Mouse (Mus musculus) heart, adult 18-20 months (tissue): ENCODE results near the gene Zfp710. TPM values are rescaled to one million over a fixed set of nuclear protein-coding genes. Genes with fewer than 3 reads are reported as not detected.
"Not testable (repeated sequence)": the region's sequence is repeated elsewhere in the genome, so short reads cannot be mapped to it uniquely, and the experiment has no call there.

Source experiments
- DNase-seq, 2 experiments: peaks; one replicate each; pipeline ENCODE4 v3.0.0; 2021 to 2022; ENCODE audit warnings: mixed read lengths in 1 of 2
- total RNA-seq, 2 experiments: library from RNA; stranded (reverse); gene quantifications; 2 replicates each; pipeline ENCODE4 v1.2.3; 2021

Gene Zfp710
- total RNA-seq, 2 experiments from 2014 or later, result 21.6 to 22.4 TPM

- peak; percentile 87 to 90 for DNase-seq
These were observed 2.5 kb downstream of the Zfp710 start for GRCm38 (mm10) chr7:80026990-80027635.

- peak; percentile 53 to 77 for DNase-seq
These were observed 3.2 kb downstream of the Zfp710 start for GRCm38 (mm10) chr7:80027636-80028417.

GRCm38 (mm10) chr7:80028418-80028720 lies 3.8 kb downstream of the Zfp710 start:
- DNase-seq, result peak; percentile 77 to 80

- no peak for DNase-seq
These were observed 5.4 kb downstream of the Zfp710 start for GRCm38 (mm10) chr7:80030009-80030408.

- no peak for DNase-seq
These were observed 5.9 kb downstream of the Zfp710 start for GRCm38 (mm10) chr7:80030486-80030885.

- no peak for DNase-seq
These were observed 6.4 kb downstream of the Zfp710 start for GRCm38 (mm10) chr7:80030987-80031386.

GRCm38 (mm10) chr7:80031478-80031877 lies 6.9 kb downstream of the Zfp710 start:
- DNase-seq, result no peak

GRCm38 (mm10) chr7:80032216-80033052 lies 7.8 kb downstream of the Zfp710 start:
- peak in 1 of 2 experiments; percentile 53 for DNase-seq

- peak in 1 of 2 experiments; percentile 43 for DNase-seq
These were observed 8.6 kb downstream of the Zfp710 start for GRCm38 (mm10) chr7:80033064-80033717.

GRCm38 (mm10) chr7:80033771-80034170 lies 9.2 kb downstream of the Zfp710 start:
- no peak for DNase-seq

- no peak for DNase-seq
These were observed 10.5 kb downstream of the Zfp710 start for GRCm38 (mm10) chr7:80035086-80035485.

GRCm38 (mm10) chr7:80035748-80036147 lies 11.1 kb downstream of the Zfp710 start:
- DNase-seq, result peak; percentile 88

GRCm38 (mm10) chr7:80039699-80040098 lies 15.1 kb downstream of the Zfp710 start:
- no peak for DNase-seq

GRCm38 (mm10) chr7:80044170-80044569 lies 19.6 kb downstream of the Zfp710 start:
- DNase-seq, result peak; percentile 51 to 82

- DNase-seq, result no peak
These were observed 22.4 kb downstream of the Zfp710 start for GRCm38 (mm10) chr7:80047041-80047440.

- no peak for DNase-seq
These were observed 25.1 kb downstream of the Zfp710 start for GRCm38 (mm10) chr7:80049746-80050145.

GRCm38 (mm10) chr7:80050382-80050781 lies 25.8 kb downstream of the Zfp710 start:
- DNase-seq, result not testable (repeated sequence)

GRCm38 (mm10) chr7:80051835-80052234 lies 27.2 kb downstream of the Zfp710 start:
- DNase-seq, result no peak

- DNase-seq, result peak; percentile 80 to 86
These were observed 27.6 kb downstream of the Zfp710 start for GRCm38 (mm10) chr7:80052261-80052660.

- no peak for DNase-seq
These were observed 28.5 kb downstream of the Zfp710 start for GRCm38 (mm10) chr7:80053147-80053546.

- DNase-seq, result no peak
These were observed 31.2 kb downstream of the Zfp710 start for GRCm38 (mm10) chr7:80055781-80056180.

GRCm38 (mm10) chr7:80057002-80057691 lies 32.5 kb downstream of the Zfp710 start:
- peak; percentile 56 to 63 for DNase-seq
